Mouse (Mus musculus) liver, embryonic 11.5 days (tissue): ENCODE results near the gene Slc37a3. TPM values are rescaled to one million over a fixed set of nuclear protein-coding genes. Genes with fewer than 3 reads are reported as not detected.

Experiments
- ATAC-seq: fragments of 200-750 bp; cut with Nextera tagmentation; replicated peaks from 2 replicates; pipeline ENCODE4 v1.8.0; 2017; ENCODE audit warnings: moderate number of reproducible peaks, mild to moderate bottlenecking, moderate TSS enrichment, moderate library complexity; ENCODE audit not compliant: low FRiP score
- DNase-seq: peaks from one replicate; pipeline ENCODE4 v3.0.0-alpha.2; 2017; ENCODE audit warnings: low spot score
- H3K27ac ChIP-seq: fragments of 300-500 bp; sonication (generic); 2 replicates; pipeline ENCODE4 v1.5.1; 2014; ENCODE audit warnings: mild to moderate bottlenecking, low read depth, low read length, control low read depth
- H3K27me3 ChIP-seq: fragments of 300-500 bp; sonication (generic); replicated peaks from 2 replicates; pipeline ENCODE4 v1.6.1; 2014; ENCODE audit warnings: low read length, mixed read lengths; ENCODE audit not compliant: control insufficient read depth, insufficient read depth
- H3K36me3 ChIP-seq: fragments of 300-500 bp; sonication (generic); 2 replicates; pipeline ENCODE4 v1.6.1; 2014; ENCODE audit warnings: mild to moderate bottlenecking, low read length, moderate library complexity, mixed read lengths; ENCODE audit not compliant: control insufficient read depth, insufficient read depth
- H3K4me1 ChIP-seq: fragments of 300-500 bp; sonication (generic); replicated peaks from 2 replicates; pipeline ENCODE4 v1.6.1; 2014; ENCODE audit warnings: low read length, mixed read lengths; ENCODE audit not compliant: control insufficient read depth, insufficient read depth
- H3K4me2 ChIP-seq: fragments of 300-500 bp; sonication (generic); 2 replicates; pipeline ENCODE4 v1.6.1; 2014; ENCODE audit warnings: mild to moderate bottlenecking, control low read depth, moderate library complexity
- H3K4me3 ChIP-seq: fragments of 300-500 bp; sonication (generic); 2 replicates; pipeline ENCODE4 v1.5.1; 2014; ENCODE audit warnings: low read depth, low read length, control low read depth
- H3K9ac ChIP-seq: fragments of 300-500 bp; sonication (generic); 2 replicates; pipeline ENCODE4 v1.6.1; 2014; ENCODE audit warnings: low read depth, low read length, control low read depth
- H3K9me3 ChIP-seq: fragments of 300-500 bp; sonication (generic); 2 replicates; pipeline ENCODE4 v1.6.1; 2016; ENCODE audit warnings: low read length, inconsistent platforms, mixed read lengths; ENCODE audit not compliant: control insufficient read depth
- WGBS: fragments of 180-500 bp; shearing (Covaris S2); extraction: QIAGEN DNeasy Blood & Tissue Kit; methylation state at CpG from one replicate; pipeline ENCODE4 v1.1.7; 2014; 5-methylcytosine and 5-hydroxymethylcytosine counted together
- polyA plus RNA-seq: library from polyadenylated mRNA; unstranded; fragments of >200 nt; fragmentation: Nextera tagmentation; extraction: Ambion mirVana; gene quantifications from 2 replicates; pipeline ENCODE4 v1.2.1, GENCODE M21; 2014

Slc37a3 gene
- polyA plus RNA-seq = 14.8 and 16.2 TPM in 2 replicates

GRCm38 (mm10) chr6:39377311-39377827, at the start of gene Slc37a3:
TSS of gene Slc37a3 (minus strand) at chr6:39377675.
- WGBS = under 1% methylated on average over 43 of the region's 43 CpGs

GRCm38 (mm10) chr6:39426725-39427124, 49.2 kb upstream of the Slc37a3 start:
- Histone ChIP-seq H3K4me1 (peaks cover 25% of the 10 kb centered on the region), H3K9me3 (no peaks in the 10 kb centered on the region), H3K36me3 (no peaks in the 10 kb centered on the region), H3K27me3 (peaks cover 2% of the 10 kb centered on the region; the same call in 1 of the 2 replicates), H3K4me3 (no peak overlapping the region), H3K9ac (no peak overlapping the region), H3K27ac (no peak overlapping the region), H3K4me2 (no peak overlapping the region)
- ATAC-seq (no peak), DNase-seq (no peak)
- 88% methylated on average over 4 of the region's 4 CpGs for WGBS

More at GRCm38 (mm10) chr6:39377311-39377827, at the start of gene Slc37a3:
- peaks cover 25% of the 10 kb centered on the region for H3K27me3 ChIP-seq
- DNase-seq (peak; percentile 82), ATAC-seq (peak; percentile 87)
- peak within 1 kb of the TSS; percentile 83 for H3K4me3 ChIP-seq
- peak within 1 kb of the TSS; percentile 82 for H3K9ac ChIP-seq
- peak within 1 kb of the TSS; percentile 78 for H3K4me2 ChIP-seq
- H3K36me3 ChIP-seq = no peaks in the 10 kb centered on the region
- H3K9me3 ChIP-seq = no peaks in the 10 kb centered on the region
- H3K4me1 ChIP-seq = peaks cover 8% of the 10 kb centered on the region; the same call in 1 of the 2 replicates
- H3K27ac ChIP-seq = peak within 1 kb of the TSS; percentile 13; the same call in 1 of the 2 replicates

- Histone ChIP-seq H3K4me3 (no peak overlapping the region), H3K36me3 (no peaks in the 10 kb centered on the region), H3K27me3 (peaks cover 5% of the 10 kb centered on the region; the same call in 1 of the 2 replicates), H3K4me1 (peaks cover 25% of the 10 kb centered on the region), H3K4me2 (no peak overlapping the region), H3K9me3 (no peaks in the 10 kb centered on the region), H3K9ac (no peak overlapping the region), H3K27ac (no peak overlapping the region)
- ATAC-seq = no peak; the same call in 1 of the 2 replicates
- WGBS = 54% methylated on average over 2 of the region's 2 CpGs
- DNase-seq = no peak
These were observed 47.7 kb upstream of the Slc37a3 start for GRCm38 (mm10) chr6:39425181-39425580.

GRCm38 (mm10) chr6:39423686-39424085, 46.2 kb upstream of the Slc37a3 start:
- Histone ChIP-seq H3K9ac (no peak overlapping the region), H3K27ac (no peak overlapping the region), H3K27me3 (peaks cover 5% of the 10 kb centered on the region; the same call in 1 of the 2 replicates), H3K4me2 (no peak overlapping the region), H3K4me1 (peaks cover 17% of the 10 kb centered on the region), H3K4me3 (no peak overlapping the region), H3K9me3 (no peaks in the 10 kb centered on the region), H3K36me3 (no peaks in the 10 kb centered on the region)
- ATAC-seq (no peak), DNase-seq (no peak)
- 74% methylated on average over 7 of the region's 7 CpGs for WGBS

GRCm38 (mm10) chr6:39423130-39423551, 45.7 kb upstream of the Slc37a3 start:
- no peaks in the 10 kb centered on the region for H3K36me3 ChIP-seq
- H3K27ac ChIP-seq = peak overlapping the region; percentile 38
- DNase-seq (no peak), ATAC-seq (no peak)
- no peak overlapping the region for H3K9ac ChIP-seq
- 51% methylated on average over 6 of the region's 6 CpGs for WGBS
- peaks cover 5% of the 10 kb centered on the region; the same call in 1 of the 2 replicates for H3K27me3 ChIP-seq
- peaks cover 16% of the 10 kb centered on the region for H3K4me1 ChIP-seq
- no peak overlapping the region for H3K4me2 ChIP-seq
- no peak overlapping the region for H3K4me3 ChIP-seq
- H3K9me3 ChIP-seq = no peaks in the 10 kb centered on the region

- DNase-seq (no peak), ATAC-seq (no peak)
- 38% methylated on average over 4 of the region's 4 CpGs for WGBS
- Histone ChIP-seq H3K4me1 (peaks cover 16% of the 10 kb centered on the region), H3K36me3 (no peaks in the 10 kb centered on the region), H3K4me3 (0 out of 2 replicates have a peak overlapping the region, but pooled peaks have one; percentile 98), H3K9ac (no peak overlapping the region), H3K27ac (no peak overlapping the region), H3K9me3 (no peaks in the 10 kb centered on the region), H3K4me2 (peak overlapping the region; percentile 85; the same call in 1 of the 2 replicates), H3K27me3 (peaks cover 10% of the 10 kb centered on the region; the same call in 1 of the 2 replicates)
These were observed 43.4 kb upstream of the Slc37a3 start for GRCm38 (mm10) chr6:39420867-39421266.

GRCm38 (mm10) chr6:39419851-39420721, 42.6 kb upstream of the Slc37a3 start, which contains the start of gene Mkrn1:
TSS of gene Mkrn1 (minus strand) at chr6:39420462.
- no peaks in the 10 kb centered on the region for H3K9me3 ChIP-seq
- peaks cover 13% of the 10 kb centered on the region for H3K4me1 ChIP-seq
- ATAC-seq (peak; percentile 82), DNase-seq (peak; percentile 86)
- peak within 1 kb of the TSS; percentile 62 for H3K27ac ChIP-seq
- WGBS = under 1% methylated on average over 81 of the region's 82 CpGs
- H3K27me3 ChIP-seq = peaks cover 10% of the 10 kb centered on the region; the same call in 1 of the 2 replicates
- H3K9ac ChIP-seq = peak within 1 kb of the TSS; percentile 92
- H3K4me2 ChIP-seq = peak within 1 kb of the TSS; percentile 85
- H3K4me3 ChIP-seq = peak within 1 kb of the TSS; percentile 98
- H3K36me3 ChIP-seq = no peaks in the 10 kb centered on the region

- DNase-seq (peak; percentile 74), ATAC-seq (peak; percentile 9; the same call in 1 of the 2 replicates)
- peak overlapping the region; percentile 92 for H3K9ac ChIP-seq
- H3K4me1 ChIP-seq = peaks cover 12% of the 10 kb centered on the region
- H3K9me3 ChIP-seq = no peaks in the 10 kb centered on the region
- H3K4me3 ChIP-seq = peak overlapping the region; percentile 98
- H3K27ac ChIP-seq = peak overlapping the region; percentile 62; the same call in 1 of the 2 replicates
- H3K27me3 ChIP-seq = peaks cover 10% of the 10 kb centered on the region; the same call in 1 of the 2 replicates
- peak overlapping the region; percentile 85 for H3K4me2 ChIP-seq
- WGBS = under 1% methylated on average over 43 of the region's 43 CpGs
- no peaks in the 10 kb centered on the region for H3K36me3 ChIP-seq
These were observed 41.9 kb upstream of the Slc37a3 start for GRCm38 (mm10) chr6:39419386-39419850.
